Mouse (Mus musculus) gastrocnemius, postnatal 25 days (tissue): ENCODE data around the gene Olfr446. TPM values are rescaled to one million over a fixed set of nuclear protein-coding genes. Genes with fewer than 3 reads are reported as not detected.

ENCODE experiments used
- DNase-seq: peaks from one replicate; pipeline ENCODE4 v3.0.0; 2022
- long read RNA-seq, 2 experiments: library from polyadenylated mRNA; stranded (forward); transcript quantifications; one replicate each; pipeline ENCODE4 v2.0.0; 2021
- total RNA-seq, 2 experiments: library from RNA; stranded (reverse); gene quantifications; 1 replicate in 1 of 2; 2 replicates in 1 of 2; pipeline ENCODE4 v1.2.3; 2021

Gene Olfr446
- total RNA-seq, result not detected
- long read RNA-seq, experiment 1, result 0 reads
- long read RNA-seq, experiment 2, result 0 reads

GRCm38 (mm10) chr6:42921077-42921476 lies at the start of gene Olfr446:
Gene Olfr446 (plus strand): TSS chr6:42921377.
- no peak for DNase-seq

GRCm38 (mm10) chr6:42876323-42876722 lies 44.9 kb upstream of the Olfr446 start:
- no peak for DNase-seq

- no peak for DNase-seq
Observed at GRCm38 (mm10) chr6:42890141-42890540, 31.0 kb upstream of the Olfr446 start, which contains the start of gene Olfr448. Gene Olfr448 (plus strand): TSS chr6:42890441.

- no peak for DNase-seq
Observed at GRCm38 (mm10) chr6:42900345-42900744, 20.8 kb upstream of the Olfr446 start.

GRCm38 (mm10) chr6:42908578-42908977 lies 12.6 kb upstream of the Olfr446 start, which contains the start of gene Olfr447:
Gene Olfr447 (plus strand): TSS chr6:42908878.
- no peak for DNase-seq

GRCm38 (mm10) chr6:42948767-42949166 lies 27.6 kb downstream of the Olfr446 start, which contains the start of gene Olfr444:
Gene Olfr444 (plus strand): TSS chr6:42949067.
- DNase-seq, result no peak

GRCm38 (mm10) chr6:42980377-42980776 lies 59.2 kb downstream of the Olfr446 start:
- DNase-seq, result no peak

Other genes with a start within 250 kb of the Olfr446 start
- gene Tcaf1, start 211.3 kb upstream of the Olfr446 start, total RNA-seq, result 10 to 100 TPM in 1 of 2 experiments, 1 to 10 TPM in 1; 9.0 to 12.9 TPM
- not detected for gene Olfr453, start 182.0 kb upstream of the Olfr446 start, total RNA-seq
- not detected for gene Olfr38, start 165.0 kb upstream of the Olfr446 start, total RNA-seq
- gene Olfr452, start 136.3 kb upstream of the Olfr446 start, total RNA-seq, result not detected
- not detected for gene Olfr450, start 109.4 kb upstream of the Olfr446 start, total RNA-seq
- gene Olfr449, start 87.0 kb upstream of the Olfr446 start, total RNA-seq, result not detected
- not detected for gene Olfr448, start 30.9 kb upstream of the Olfr446 start, total RNA-seq
- gene Olfr447, start 12.5 kb upstream of the Olfr446 start, total RNA-seq, result not detected
- gene Olfr444, start 27.7 kb downstream of the Olfr446 start, total RNA-seq, result not detected
- gene Olfr441, start 185.0 kb downstream of the Olfr446 start, total RNA-seq, result not detected
- gene Olfr237-ps1, start 225.2 kb downstream of the Olfr446 start, total RNA-seq, result not detected
- not detected for gene Olfr437, start 241.9 kb downstream of the Olfr446 start, total RNA-seq